ENCODE assay signal across 21 mouse cellular contexts in genomic region chr16:30675829-30676228, GRCm38 (mm10).
DNase-seq lines count a peak whose midpoint lies in the region; ATAC-seq and TF ChIP-seq lines count a peak whose summit lies in the region.
"Had no signal": no experiment of that assay in that cellular context is flagged by ENCODE, and none has a peak within 500 bp of the region (broad histone marks: within the 10 kb centered on the region; RNA-seq: fewer than 3 reads in every experiment).

No protein-coding gene starts in this region.

- no peak overlapping the region for H3K4me3 ChIP-seq in CH12.LX (replicated peaks in 1 of 3; ENCODE audit: low read depth in 2 of 3, low read length in 2 of 3, poor library complexity in 1 of 3)
- H3K4me3 ChIP-seq in intestine, embryonic 16.5 days (ENCODE audit: low read length): no peak overlapping the region
- H3K4me3 ChIP-seq: embryonic facial prominence, embryonic 12.5 days; gastrocnemius, adult 2 months; hindbrain, embryonic 12.5 days; limb, embryonic 13.5 days; liver, embryonic 15.5 days had no signal

- H3K27me3 ChIP-seq in CH12.LX (replicated peaks): no peaks in the 10 kb centered on the region
- no peaks in the 10 kb centered on the region for H3K27me3 ChIP-seq in intestine, embryonic 16.5 days (replicated peaks; ENCODE audit: control insufficient read depth, insufficient read depth, low read length)
- H3K27me3 ChIP-seq: embryonic facial prominence, embryonic 12.5 days; hindbrain, embryonic 12.5 days; limb, embryonic 13.5 days; liver, embryonic 15.5 days; Patski had no signal

- H3K27ac ChIP-seq in CH12.LX (ENCODE audit: insufficient read depth, low read depth): no peak overlapping the region
- no peak overlapping the region for H3K27ac ChIP-seq in intestine, embryonic 16.5 days (ENCODE audit: low read length)
- H3K27ac ChIP-seq: embryonic facial prominence, embryonic 12.5 days; gastrocnemius, adult 2 months; hindbrain, embryonic 12.5 days; limb, embryonic 13.5 days; liver, embryonic 15.5 days had no signal

- H3K4me2 ChIP-seq in CH12.LX (ENCODE audit: insufficient read depth, low read depth, poor library complexity, severe bottlenecking): no peak overlapping the region
- no peak overlapping the region for H3K4me2 ChIP-seq in intestine, embryonic 16.5 days (ENCODE audit: low read depth, low read length)
- H3K4me2 ChIP-seq: embryonic facial prominence, embryonic 12.5 days; hindbrain, embryonic 12.5 days; limb, embryonic 13.5 days; liver, embryonic 15.5 days; midbrain, embryonic 11.5 days had no signal

- peak; percentile 50 for TF ChIP-seq RAD21 in CH12.LX (IDR thresholded peaks at IDR 0.05; ENCODE audit: low read depth, low read length)

- H3K36me3 ChIP-seq in CH12.LX (replicated peaks in 1 of 2; ENCODE audit: control insufficient read depth in 1 of 2, insufficient read depth in 1 of 2, low read length in 1 of 2): no peaks in the 10 kb centered on the region
- H3K36me3 ChIP-seq in intestine, embryonic 16.5 days (ENCODE audit: control insufficient read depth, insufficient read depth, low read length): no peaks in the 10 kb centered on the region
- H3K36me3 ChIP-seq: embryonic facial prominence, embryonic 12.5 days; hindbrain, embryonic 12.5 days; limb, embryonic 13.5 days; liver, embryonic 15.5 days had no signal

- WGBS in intestine, embryonic 16.5 days: 61% methylated on average over 4 of the region's 4 CpGs

- dilution Hi-C loops in CH12.LX (cut with MboI; ENCODE audit: extremely low pct_ligation_motif_present, extremely low pct_unique_long_range_greater_than_20kb, low sequenced_read_pairs): no loop called here

- TF ChIP-seq POLR2A in CH12.LX (IDR thresholded peaks at IDR 0.05; ENCODE audit: low read depth, low read length): no peak

- 0 out of 2 replicates have a peak, but pooled peaks have one; percentile 37 for TF ChIP-seq EP300 in CH12.LX (IDR thresholded peaks at IDR 0.05; ENCODE audit: low read length)

- H3K79me2 ChIP-seq in CH12.LX (replicated peaks; ENCODE audit: control insufficient read depth, extremely low read depth, insufficient read depth, poor library complexity, severe bottlenecking): no peaks in the 10 kb centered on the region

- peak; percentile 50 for ATAC-seq in megakaryocyte progenitor cell, adult 5-6 weeks (replicated peaks; ENCODE audit: poor library complexity)
- no peak for ATAC-seq in intestine, embryonic 16.5 days
- ATAC-seq: activated CD4-positive, CD25-positive, alpha-beta regulatory T cell, adult 4 months; intestine, postnatal 0 days; Patski had no signal

- peak in 1 of 2 experiments; percentile 51; a peak in 2 of 4 replicates for TF ChIP-seq CTCF in CH12.LX (conservative IDR thresholded peaks at IDR 0.05 in 1 of 2, IDR thresholded peaks at IDR 0.05 in 1 of 2; ENCODE audit: low read depth in 2 of 2, low read length in 2 of 2)

- H3K9me3 ChIP-seq in CH12.LX (replicated peaks; ENCODE audit: low read length): peaks cover 9% of the 10 kb centered on the region
- no peaks in the 10 kb centered on the region for H3K9me3 ChIP-seq in intestine, embryonic 16.5 days (ENCODE audit: control insufficient read depth, low read length)
- H3K9me3 ChIP-seq: embryonic facial prominence, embryonic 12.5 days; hindbrain, embryonic 12.5 days; liver, embryonic 15.5 days had no signal

- 0 out of 2 replicates have a peak overlapping the region, but pooled peaks have one; percentile 67 for H3K9ac ChIP-seq in CH12.LX (ENCODE audit: insufficient read depth, low read depth)
- no peak overlapping the region for H3K9ac ChIP-seq in intestine, embryonic 16.5 days (ENCODE audit: low read depth, low read length)
- H3K9ac ChIP-seq: embryonic facial prominence, embryonic 12.5 days; hindbrain, embryonic 12.5 days; limb, embryonic 13.5 days; liver, embryonic 15.5 days had no signal

- DNase-seq in A20 (ENCODE audit: low read depth, low spot score) (peak; percentile 38), CH12.LX (ENCODE audit: extremely low read depth) (peak; percentile 80)
- DNase-seq in thymus, postnatal 25 days: peak; percentile 30
- DNase-seq in adrenal gland, postnatal 36 days: no peak
- no peak for DNase-seq in kidney, adult 18-20 months
- DNase-seq: adrenal gland, postnatal 14 days; cerebellum, adult 18-20 months; gastrocnemius, adult 2 months; heart, adult 18-20 months; kidney, postnatal 10 days; lung, postnatal 36 days had no signal

- in situ Hi-C loops in CH12.LX (cut with MboI; ENCODE audit: low pct_ligation_motif_present, low pct_unique_long_range_greater_than_20kb, low sequenced_read_pairs): loop anchor here (10.0 kb wide), 2 partner anchors 71 to 389 kb away; no protein-coding TSS in a partner anchor

- peaks cover 36 to 59% of the 10 kb centered on the region in 2 experiments for H3K4me1 ChIP-seq in CH12.LX (ENCODE audit: control insufficient read depth in 1 of 2, insufficient read depth in 2 of 2)
- H3K4me1 ChIP-seq in intestine, embryonic 16.5 days (ENCODE audit: control insufficient read depth, insufficient read depth, low read length): no peaks in the 10 kb centered on the region
- H3K4me1 ChIP-seq: embryonic facial prominence, embryonic 12.5 days; hindbrain, embryonic 12.5 days; limb, embryonic 13.5 days; liver, embryonic 15.5 days had no signal

TF ChIP-seq in CH12.LX, 34 proteins besides CTCF, POLR2A, EP300 and RAD21:
- TF ChIP-seq MEF2A (IDR thresholded peaks at IDR 0.05; ENCODE audit: borderline replicate concordance, low read depth, low read length) (peak; percentile 63), HCFC1 (IDR thresholded peaks at IDR 0.05; ENCODE audit: low read depth, low read length) (no peak), MAX (IDR thresholded peaks at IDR 0.05; ENCODE audit: low read length) (peak; percentile 77; the same call in 1 of the 2 replicates), CHD1 (IDR thresholded peaks at IDR 0.05; ENCODE audit: low read depth, low read length) (0 out of 2 replicates have a peak, but pooled peaks have one; percentile 72), ZC3H11A (IDR thresholded peaks at IDR 0.05; ENCODE audit: low read depth, low read length) (no peak), MYC (IDR thresholded peaks at IDR 0.05; ENCODE audit: low read depth, low read length) (peak; percentile 60; the same call in 1 of the 2 replicates), ELF1 (IDR thresholded peaks at IDR 0.05; ENCODE audit: low read depth, low read length) (peak; percentile 74), IRF4 (IDR thresholded peaks at IDR 0.05; ENCODE audit: low read depth, low read length) (peak; percentile 58), NRF1 (IDR thresholded peaks at IDR 0.05; ENCODE audit: low read depth, low read length) (no peak), MAZ (IDR thresholded peaks at IDR 0.05; ENCODE audit: low read depth, low read length) (peak; percentile 52; the same call in 1 of the 2 replicates), JUN (IDR thresholded peaks at IDR 0.05; ENCODE audit: insufficient read depth, low read depth, low read length) (peak; percentile 31; the same call in 1 of the 2 replicates), USF1 (IDR thresholded peaks at IDR 0.05; ENCODE audit: low read depth, low read length) (no peak), JUND (conservative IDR thresholded peaks at IDR 0.05; ENCODE audit: low read depth, low read length) (0 out of 2 replicates have a peak, but pooled peaks have one; percentile 6), UBTF (IDR thresholded peaks at IDR 0.05; ENCODE audit: low read depth, low read length) (no peak), MAFK (IDR thresholded peaks at IDR 0.05; ENCODE audit: insufficient replicate concordance, low read length) (no peak), E2F4 (IDR thresholded peaks at IDR 0.05; ENCODE audit: insufficient replicate concordance, low read depth, low read length) (no peak), SIN3A (IDR thresholded peaks at IDR 0.05; ENCODE audit: low read length) (peak; percentile 53; the same call in 1 of the 2 replicates), MXI1 (IDR thresholded peaks at IDR 0.05; ENCODE audit: low read depth, low read length) (no peak; the same call in 1 of the 2 replicates), ZNF384 (IDR thresholded peaks at IDR 0.05; ENCODE audit: low read depth, low read length) (no peak), ETS1 (conservative IDR thresholded peaks at IDR 0.05; ENCODE audit: low read depth, low read length) (peak; percentile 64), KAT2A (IDR thresholded peaks at IDR 0.05; ENCODE audit: insufficient replicate concordance, low read length) (no peak), ZKSCAN1 (IDR thresholded peaks at IDR 0.05; ENCODE audit: borderline replicate concordance, low read depth, low read length) (no peak), TCF12 (IDR thresholded peaks at IDR 0.05; ENCODE audit: low read depth, low read length) (no peak; the same call in 1 of the 2 replicates), GABPA (IDR thresholded peaks at IDR 0.05; ENCODE audit: insufficient replicate concordance, low read depth, low read length) (no peak), BHLHE40 (IDR thresholded peaks at IDR 0.05; ENCODE audit: low read depth, low read length) (peak; percentile 53; the same call in 1 of the 2 replicates), RCOR1 (conservative IDR thresholded peaks at IDR 0.05; ENCODE audit: low read depth, low read length) (0 out of 2 replicates have a peak, but pooled peaks have one; percentile 63), NELFE (IDR thresholded peaks at IDR 0.05; ENCODE audit: low read depth, low read length) (peak; percentile 42; the same call in 1 of the 2 replicates), ZMIZ1 (IDR thresholded peaks at IDR 0.05; ENCODE audit: low read depth, low read length) (no peak), TBP (conservative IDR thresholded peaks at IDR 0.05; ENCODE audit: low read depth, low read length) (0 out of 2 replicates have a peak, but pooled peaks have one; percentile 13), SMC3 (IDR thresholded peaks at IDR 0.05; ENCODE audit: low read depth, low read length) (peak; percentile 44), CHD2 (IDR thresholded peaks at IDR 0.05; ENCODE audit: low read length) (peak; percentile 39; the same call in 1 of the 2 replicates), PAX5 (IDR thresholded peaks at IDR 0.05; ENCODE audit: low read length) (no peak), USF2 (conservative IDR thresholded peaks at IDR 0.05; ENCODE audit: low read depth, low read length) (no peak), POLR2AphosphoS2 (IDR thresholded peaks at IDR 0.05; ENCODE audit: low read depth, low read length) (no peak)

Comparison
In these comparisons a context has a peak if more than half of its experiments do, and no peak if none do; other contexts are left out.
1. DNase-seq: peak in A20 (single experiment), CH12.LX (single experiment) and thymus, postnatal 25 days (single experiment); none in adrenal gland, postnatal 36 days (0 of 2) and kidney, adult 18-20 months (single experiment).